Mouse (Mus musculus) liver, embryonic 15.5 days (tissue): ENCODE data around the gene Rab2b. TPM values are rescaled to one million over a fixed set of nuclear protein-coding genes. Genes with fewer than 3 reads are reported as not detected.
A peak's percentile ranks its signal among the peaks of the same experiment; 100 is the strongest.
"Not testable (repeated sequence)": the region's sequence is repeated elsewhere in the genome, so short reads cannot be mapped to it uniquely, and the experiment has no call there.

Source experiments
- ATAC-seq: fragments of 200-750 bp; cut with Nextera tagmentation; 2 replicates; pipeline ENCODE4 v1.8.0; 2017; ENCODE audit warnings: moderate number of reproducible peaks, mild to moderate bottlenecking, moderate library complexity; ENCODE audit not compliant: insufficient read depth
- H3K27ac ChIP-seq: fragments of 300-500 bp; sonication (generic); replicated peaks from 2 replicates; pipeline ENCODE4 v1.5.1; 2015; ENCODE audit warnings: mild to moderate bottlenecking, inconsistent platforms
- H3K27me3 ChIP-seq: fragments of 300-500 bp; sonication (generic); 2 replicates; pipeline ENCODE4 v1.6.1; 2015; ENCODE audit warnings: mild to moderate bottlenecking, inconsistent platforms
- H3K36me3 ChIP-seq: fragments of 300-500 bp; sonication (generic); replicated peaks from 2 replicates; pipeline ENCODE4 v1.6.1; 2015; ENCODE audit warnings: moderate library complexity, mild to moderate bottlenecking, inconsistent platforms
- H3K4me1 ChIP-seq: fragments of 300-500 bp; sonication (generic); replicated peaks from 2 replicates; pipeline ENCODE4 v1.6.1; 2015; ENCODE audit warnings: inconsistent platforms
- H3K4me2 ChIP-seq: fragments of 300-500 bp; sonication (generic); 2 replicates; pipeline ENCODE4 v1.6.1; 2015; ENCODE audit warnings: moderate library complexity, mild to moderate bottlenecking, inconsistent platforms
- H3K4me3 ChIP-seq: fragments of 300-500 bp; sonication (generic); replicated peaks from 2 replicates; pipeline ENCODE4 v1.5.1; 2015; ENCODE audit warnings: mild to moderate bottlenecking, inconsistent platforms
- H3K9ac ChIP-seq: fragments of 300-500 bp; sonication (generic); 2 replicates; pipeline ENCODE4 v1.6.1; 2015; ENCODE audit warnings: moderate library complexity, mild to moderate bottlenecking, inconsistent platforms
- H3K9me3 ChIP-seq: fragments of 300-500 bp; sonication (generic); replicated peaks from 2 replicates; pipeline ENCODE4 v1.6.1; 2016; ENCODE audit warnings: inconsistent platforms
- WGBS: fragments of 180-500 bp; shearing (Covaris S2); methylation state at CpG from one replicate; pipeline ENCODE4 v1.1.7; 2015; ENCODE audit warnings: mixed read lengths; ENCODE audit not compliant: insufficient replicate concordance; 5-methylcytosine and 5-hydroxymethylcytosine counted together
- polyA plus RNA-seq: library from polyadenylated mRNA; unstranded; fragments of >200 nt; fragmentation: Nextera tagmentation; extraction: Ambion mirVana; gene quantifications from 2 replicates; pipeline ENCODE4 v1.2.1, GENCODE M21; 2015

Gene Rab2b
- polyA plus RNA-seq, 1 experiment from 2014 or later = 2.6 TPM

GRCm38 (mm10) chr14:52313931-52314807 is 34.8 kb upstream of the Rab2b start:
- Histone ChIP-seq H3K27me3 (peaks cover 56% of the 10 kb centered on the region), H3K9ac (no peak overlapping the region), H3K36me3 (no peaks in the 10 kb centered on the region), H3K4me1 (peaks cover 16% of the 10 kb centered on the region), H3K9me3 (no peaks in the 10 kb centered on the region), H3K4me2 (0 out of 2 replicates have a peak overlapping the region, but pooled peaks have one; percentile 3), H3K4me3 (no peak overlapping the region), H3K27ac (no peak overlapping the region)
- ATAC-seq = no peak
- WGBS = 65% methylated on average over 26 of the region's 26 CpGs

DNA sequence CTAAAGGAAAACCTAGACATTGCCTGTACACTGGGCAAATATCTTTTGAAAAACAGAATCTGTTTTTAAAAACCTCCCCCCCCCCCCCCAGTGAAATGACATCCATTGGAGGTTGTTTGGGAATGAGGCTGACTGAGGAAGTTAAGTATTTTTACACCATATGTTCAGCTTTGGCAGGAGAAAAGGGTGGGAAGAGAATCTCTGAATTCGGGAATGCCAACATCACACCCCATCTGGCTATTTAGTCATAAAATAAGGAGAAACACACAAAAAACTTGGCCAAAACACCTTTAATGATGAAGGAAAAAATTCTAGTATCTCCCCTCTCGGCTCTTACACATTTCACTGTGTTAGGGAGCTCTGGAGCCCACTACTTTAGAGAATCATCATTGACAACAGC is 31.6 kb upstream of the Rab2b start:
- H3K27ac ChIP-seq = no peak overlapping the region
- no peak overlapping the region for H3K9ac ChIP-seq
- no peaks in the 10 kb centered on the region for H3K9me3 ChIP-seq
- no peaks in the 10 kb centered on the region for H3K36me3 ChIP-seq
- WGBS = 58% methylated on average over 2 of the region's 2 CpGs
- no peak overlapping the region for H3K4me2 ChIP-seq
- H3K27me3 ChIP-seq = peaks cover 35% of the 10 kb centered on the region
- H3K4me1 ChIP-seq = peaks cover 32% of the 10 kb centered on the region
- ATAC-seq = no peak
- no peak overlapping the region for H3K4me3 ChIP-seq

- not testable (repeated sequence) for H3K9me3 ChIP-seq, H3K4me3 ChIP-seq, H3K36me3 ChIP-seq, H3K27ac ChIP-seq, ATAC-seq, H3K4me2 ChIP-seq, H3K9ac ChIP-seq
- 81% methylated on average over 6 of the region's 6 CpGs for WGBS
- H3K27me3 ChIP-seq = peaks cover 29% of the 10 kb centered on the region
- H3K4me1 ChIP-seq = peaks cover 32% of the 10 kb centered on the region
Measured at GRCm38 (mm10) chr14:52310343-52310742, 31.0 kb upstream of the Rab2b start.

DNA sequence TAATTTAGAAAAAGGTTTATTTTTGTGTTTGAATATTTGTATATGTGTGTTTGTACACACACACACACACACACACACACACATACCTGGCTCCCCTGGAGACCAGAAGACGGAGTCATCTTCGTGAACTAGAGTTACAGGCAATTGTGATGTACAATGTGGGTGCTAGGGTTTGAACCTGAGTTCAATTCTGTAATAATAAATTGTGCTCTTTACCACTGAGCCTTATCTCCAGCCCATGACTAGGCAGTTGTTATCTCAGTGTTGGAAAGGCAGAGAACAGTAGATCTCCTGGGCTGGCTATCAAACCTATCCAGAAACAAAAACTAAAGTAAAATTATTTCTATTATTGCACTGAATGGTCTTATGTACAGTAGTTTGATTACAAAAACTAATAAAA is 26.8 kb upstream of the Rab2b start:
- peak overlapping the region; percentile 81 for H3K4me2 ChIP-seq
- no peak overlapping the region; the same call in 1 of the 2 replicates for H3K4me3 ChIP-seq
- peaks cover 42% of the 10 kb centered on the region for H3K4me1 ChIP-seq
- H3K27ac ChIP-seq = peak overlapping the region; percentile 79
- no peaks in the 10 kb centered on the region for H3K9me3 ChIP-seq
- no peak overlapping the region for H3K9ac ChIP-seq
- no peaks in the 10 kb centered on the region for H3K36me3 ChIP-seq
- H3K27me3 ChIP-seq = no peaks in the 10 kb centered on the region
- peak; percentile 43 for ATAC-seq
- WGBS = 56% methylated on average over 2 of the region's 2 CpGs

DNA sequence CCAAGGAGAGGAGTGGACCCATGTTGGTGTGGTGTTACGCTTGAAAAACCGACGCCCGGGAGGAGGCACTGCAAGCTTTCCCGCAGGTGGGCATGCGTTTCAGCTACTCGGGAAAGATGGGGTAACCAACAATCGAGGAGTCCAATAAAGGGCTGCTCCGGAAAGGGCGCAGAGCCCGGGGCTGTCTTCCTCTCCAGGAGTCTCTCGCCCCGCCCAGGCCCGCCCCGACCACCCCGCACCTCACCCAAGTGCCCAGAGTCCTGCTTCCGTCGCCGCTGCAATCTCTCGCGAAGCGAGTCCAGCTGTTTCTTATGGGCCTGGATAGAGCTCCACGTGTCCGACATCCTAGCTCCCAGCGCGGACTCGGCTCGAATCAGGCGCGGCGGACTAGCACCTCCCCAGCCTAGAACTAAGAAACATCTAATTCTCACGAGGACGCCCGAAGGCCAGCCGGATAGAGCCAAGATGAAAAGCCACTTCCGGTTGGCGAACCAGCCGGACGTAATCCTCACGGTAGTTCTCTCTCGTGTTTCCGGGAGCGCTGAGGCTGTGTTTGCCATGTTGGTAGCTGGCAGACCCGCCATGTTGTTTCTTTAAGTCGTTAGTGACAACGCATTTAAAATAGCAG is 25.4 kb upstream of the Rab2b start, which contains the start of gene Mettl3:
Gene Mettl3 (minus strand): TSS at position 485 of the 628 bp plus-strand sequence.
- peak; percentile 92 for ATAC-seq
- H3K36me3 ChIP-seq = peaks cover 7% of the 10 kb centered on the region
- no peaks in the 10 kb centered on the region for H3K27me3 ChIP-seq
- peak within 1 kb of the TSS; percentile 73 for H3K9ac ChIP-seq
- H3K27ac ChIP-seq = peak within 1 kb of the TSS; percentile 93
- H3K4me2 ChIP-seq = peak within 1 kb of the TSS; percentile 81
- under 1% methylated on average over 46 of the region's 46 CpGs for WGBS
- peak within 1 kb of the TSS; percentile 84 for H3K4me3 ChIP-seq
- no peaks in the 10 kb centered on the region for H3K9me3 ChIP-seq
- H3K4me1 ChIP-seq = peaks cover 42% of the 10 kb centered on the region

DNA sequence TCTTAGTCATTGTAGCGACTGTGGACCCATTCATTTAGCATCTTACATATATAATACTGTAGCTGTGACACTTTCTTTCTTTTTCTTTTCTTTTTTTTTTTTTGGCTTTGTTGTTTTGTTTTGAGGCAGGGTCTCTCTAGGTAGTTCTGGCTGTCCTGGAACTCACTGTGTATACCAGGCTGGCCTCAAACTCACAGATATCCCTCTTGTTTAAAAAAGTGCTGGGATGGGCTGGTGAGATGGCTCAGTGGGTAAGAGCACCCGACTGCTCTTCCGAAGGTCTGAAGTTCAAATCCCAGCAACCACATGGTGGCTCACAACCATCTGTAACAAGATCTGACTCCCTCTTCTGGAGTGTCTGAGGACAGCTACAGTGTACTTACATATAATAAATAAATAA is 24.2 kb upstream of the Rab2b start:
- H3K27ac ChIP-seq, H3K9ac ChIP-seq, H3K27me3 ChIP-seq, H3K9me3 ChIP-seq, ATAC-seq, H3K4me2 ChIP-seq: not testable (repeated sequence)
- peaks cover 37% of the 10 kb centered on the region for H3K4me1 ChIP-seq
- 77% methylated on average over 3 of the region's 3 CpGs for WGBS
- H3K36me3 ChIP-seq = peaks cover 18% of the 10 kb centered on the region
- 0 out of 2 replicates have a peak overlapping the region, but pooled peaks have one; percentile 84 for H3K4me3 ChIP-seq

DNA sequence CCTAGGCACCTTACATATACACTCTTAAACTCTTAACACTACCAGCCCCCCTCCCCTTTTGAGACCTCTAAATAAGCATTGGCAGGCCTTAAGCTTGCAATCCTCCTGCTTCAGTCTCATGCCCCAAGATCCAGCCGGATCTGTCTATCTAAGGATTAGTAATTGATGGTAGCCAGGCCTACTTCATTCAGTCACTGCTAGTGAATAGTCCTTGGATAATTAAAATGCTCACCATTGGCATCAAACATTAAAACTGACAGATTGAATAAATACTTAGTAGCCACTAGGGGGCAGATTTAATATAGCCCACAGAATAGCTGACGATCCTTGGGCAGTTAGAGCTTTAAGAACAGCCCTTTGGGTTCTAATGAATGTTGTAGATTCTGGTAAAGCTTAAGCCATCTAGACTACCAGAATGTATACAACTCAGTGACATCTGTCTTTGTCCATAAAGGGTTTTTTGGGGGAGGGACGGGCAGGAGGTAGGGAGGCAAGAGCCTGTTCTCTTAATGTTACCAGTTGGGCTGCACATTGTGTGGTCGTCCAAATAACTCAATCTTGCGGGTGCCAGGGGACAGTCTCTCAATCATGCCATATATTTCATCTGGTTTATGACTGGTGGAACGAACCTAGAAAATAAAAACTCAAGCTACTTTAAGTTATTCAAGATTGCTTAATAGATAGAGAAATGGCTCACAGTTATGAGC is 16.4 kb upstream of the Rab2b start:
- Histone ChIP-seq H3K4me1 (no peaks in the 10 kb centered on the region), H3K9me3 (no peaks in the 10 kb centered on the region), H3K36me3 (peaks cover 89% of the 10 kb centered on the region), H3K4me2 (no peak overlapping the region), H3K27me3 (no peaks in the 10 kb centered on the region), H3K27ac (no peak overlapping the region), H3K9ac (no peak overlapping the region), H3K4me3 (no peak overlapping the region)
- no peak for ATAC-seq
- 64% methylated on average over 6 of the region's 6 CpGs for whole genome bisulfite sequencing

GRCm38 (mm10) chr14:52284191-52284590 is 4.8 kb upstream of the Rab2b start:
- no peak overlapping the region for H3K4me3 ChIP-seq
- WGBS = 71% methylated on average over 3 of the region's 3 CpGs
- H3K4me1 ChIP-seq = peaks cover 13% of the 10 kb centered on the region
- no peaks in the 10 kb centered on the region for H3K27me3 ChIP-seq
- H3K36me3 ChIP-seq = peaks cover 31% of the 10 kb centered on the region
- H3K9ac ChIP-seq = no peak overlapping the region
- H3K4me2 ChIP-seq = no peak overlapping the region
- no peak for ATAC-seq
- H3K9me3 ChIP-seq = no peaks in the 10 kb centered on the region
- H3K27ac ChIP-seq = no peak overlapping the region

GRCm38 (mm10) chr14:52283629-52284028 is 4.3 kb upstream of the Rab2b start:
- WGBS = 87% methylated on average over 5 of the region's 5 CpGs

GRCm38 (mm10) chr14:52279747-52280120 is 389 bp upstream of the Rab2b start:
- Histone ChIP-seq H3K4me1 (peaks cover 23% of the 10 kb centered on the region), H3K4me2 (peak overlapping the region; percentile 84), H3K27ac (peak overlapping the region; percentile 92), H3K9me3 (no peaks in the 10 kb centered on the region), H3K9ac (peak overlapping the region; percentile 76), H3K4me3 (peak overlapping the region; percentile 80), H3K36me3 (0 out of 2 replicates have a peak, but pooled peaks cover 5% of the 10 kb centered on the region), H3K27me3 (no peaks in the 10 kb centered on the region)
- no peak for ATAC-seq
- 1% methylated on average over 21 of the region's 21 CpGs for WGBS

More at GRCm38 (mm10) chr14:52283629-52284028, 4.3 kb upstream of the Rab2b start:
- Histone ChIP-seq H3K36me3 (peaks cover 27% of the 10 kb centered on the region), H3K9ac (no peak overlapping the region), H3K4me2 (no peak overlapping the region), H3K27ac (no peak overlapping the region), H3K9me3 (no peaks in the 10 kb centered on the region), H3K4me1 (peaks cover 14% of the 10 kb centered on the region), H3K27me3 (no peaks in the 10 kb centered on the region), H3K4me3 (no peak overlapping the region)
- no peak for ATAC-seq

GRCm38 (mm10) chr14:52277210-52277609 is 2.1 kb downstream of the Rab2b start:
- Histone ChIP-seq H3K27ac (no peak overlapping the region), H3K36me3 (0 out of 2 replicates have a peak, but pooled peaks cover 8% of the 10 kb centered on the region), H3K9ac (no peak overlapping the region), H3K27me3 (no peaks in the 10 kb centered on the region), H3K4me1 (peaks cover 18% of the 10 kb centered on the region), H3K4me2 (no peak overlapping the region), H3K4me3 (no peak overlapping the region), H3K9me3 (no peaks in the 10 kb centered on the region)
- 72% methylated on average over 4 of the region's 4 CpGs for WGBS
- ATAC-seq = no peak
